Mouse (Mus musculus) MN1 (cell line): ENCODE measurements around the gene Rnf13.
"Not testable (repeated sequence)": the region's sequence is repeated elsewhere in the genome, so short reads cannot be mapped to it uniquely, and the experiment has no call there.

Experiments
- DNase-seq: peaks from one replicate; pipeline ENCODE4 v3.0.0-alpha.2; 2016; ENCODE audit warnings: low spot score

The Rnf13 gene

GRCm38 (mm10) chr3:57735511-57736370 lies at the start of gene Rnf13:
TSS of gene Rnf13 (plus strand) at chr3:57736062.
- peak; percentile 97 for DNase-seq

DNA sequence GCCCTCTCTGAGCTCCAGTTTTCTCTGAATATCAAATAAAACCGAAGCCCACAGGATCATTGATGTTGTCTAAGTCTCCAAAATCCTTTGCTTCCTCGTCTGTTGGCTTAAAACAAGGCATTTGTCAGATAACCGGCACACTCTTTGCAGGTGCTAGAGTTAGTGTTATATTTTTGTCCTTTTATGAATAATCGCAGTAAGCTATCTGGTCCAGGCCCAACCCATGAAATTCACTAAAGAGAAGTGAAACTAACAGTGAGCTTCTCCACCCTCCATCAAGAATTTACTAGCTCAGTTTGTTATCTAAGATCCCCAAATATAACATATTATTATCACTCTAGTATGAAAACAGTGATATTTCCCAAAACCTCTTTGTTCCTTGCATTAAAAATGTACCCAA lies 44.1 kb upstream of the Rnf13 start:
- DNase-seq: no peak

DNA sequence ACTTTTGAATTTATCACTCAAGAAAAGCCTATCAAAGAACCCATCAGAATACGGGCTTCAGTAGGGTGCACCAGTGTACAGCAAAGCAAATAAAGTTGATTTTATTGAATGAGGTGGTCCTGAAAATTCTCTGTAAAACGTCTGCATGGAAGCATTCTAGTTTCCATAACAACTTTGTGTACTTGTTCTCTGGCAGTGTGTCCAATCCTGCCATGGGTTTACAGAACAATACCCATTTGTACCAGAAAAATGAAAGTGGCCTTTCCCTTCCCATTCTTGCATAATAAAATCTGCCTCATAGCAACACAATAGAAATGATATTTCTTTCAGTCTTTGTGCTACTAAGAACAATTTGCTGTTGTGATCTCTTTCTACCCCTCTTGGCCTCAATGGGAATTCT lies 43.1 kb upstream of the Rnf13 start, which contains the start of gene Ankub1:
Gene Ankub1, minus strand, starts transcription at position 81 of the 400 bp plus-strand sequence.
- no peak for DNase-seq

DNA sequence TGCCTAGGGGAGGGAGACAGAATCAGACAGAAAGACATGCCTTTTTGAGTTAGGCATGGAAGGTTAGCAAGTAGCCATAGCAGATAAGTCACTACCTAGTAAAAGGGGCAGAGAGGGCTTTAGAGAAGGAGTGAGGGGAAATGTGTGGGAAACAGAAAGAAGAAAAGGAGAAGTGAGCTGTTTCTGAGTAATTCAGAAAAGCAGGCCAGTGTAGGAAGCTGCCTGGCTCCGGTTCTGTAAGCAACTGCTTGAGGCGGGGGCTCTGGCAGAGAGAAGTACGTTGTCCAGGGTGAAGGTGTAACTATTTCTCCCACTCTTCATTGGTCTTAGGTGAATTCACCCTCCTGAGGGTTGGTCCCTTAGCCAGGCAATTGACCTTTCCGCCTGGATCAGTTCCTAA lies 39.6 kb upstream of the Rnf13 start:
- DNase-seq: no peak

- DNase-seq: no peak
These were observed 39.1 kb upstream of the Rnf13 start for GRCm38 (mm10) chr3:57696779-57697178.

GRCm38 (mm10) chr3:57714151-57714550 lies 21.7 kb upstream of the Rnf13 start:
- DNase-seq: no peak

GRCm38 (mm10) chr3:57732206-57732915 lies 3.5 kb upstream of the Rnf13 start:
- no peak for DNase-seq

GRCm38 (mm10) chr3:57736419-57737095 lies 695 bp downstream of the Rnf13 start:
- peak; percentile 19 for DNase-seq

- DNase-seq: no peak
These were observed 4.0 kb downstream of the Rnf13 start for GRCm38 (mm10) chr3:57739830-57740229.

DNA sequence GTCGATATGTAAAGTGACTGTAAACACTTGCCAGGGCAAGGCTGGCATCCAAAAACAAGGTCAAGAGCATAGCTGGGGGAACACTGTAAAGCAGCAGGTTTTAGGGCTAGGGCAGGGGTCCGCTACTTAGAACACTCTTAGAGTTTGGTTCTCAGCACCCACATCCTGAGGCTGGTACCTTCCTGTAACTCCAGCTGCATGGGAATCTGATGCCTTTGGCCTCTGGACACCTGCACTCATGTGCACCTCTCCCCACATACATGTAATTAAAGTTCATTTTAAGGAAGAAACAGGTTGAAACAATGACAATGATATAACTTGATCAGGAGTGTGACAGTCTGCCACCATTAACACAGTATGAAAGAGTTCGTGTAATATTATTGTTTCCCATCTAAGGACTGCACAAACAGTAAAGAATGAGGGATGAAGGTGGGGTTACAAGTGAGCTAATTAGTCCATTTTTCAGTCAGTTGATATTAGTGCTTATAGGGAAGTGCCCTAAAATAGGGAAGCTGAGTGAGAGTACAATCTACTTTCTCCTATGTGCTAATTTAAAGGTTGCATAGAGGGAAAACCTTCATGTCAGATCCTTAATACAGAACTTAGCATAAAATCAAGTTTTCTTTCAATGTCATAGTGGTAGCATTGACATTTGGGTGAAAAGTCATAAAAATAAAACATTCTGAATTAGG lies 12.9 kb downstream of the Rnf13 start:
- DNase-seq: no peak

- no peak for DNase-seq
These were observed 41.1 kb downstream of the Rnf13 start for GRCm38 (mm10) chr3:57776915-57777314.

- DNase-seq: no peak
These were observed 52.6 kb downstream of the Rnf13 start for GRCm38 (mm10) chr3:57788472-57788871.

- no peak for DNase-seq
These were observed 53.4 kb downstream of the Rnf13 start for GRCm38 (mm10) chr3:57789005-57789962.

GRCm38 (mm10) chr3:57791104-57791503 lies 55.2 kb downstream of the Rnf13 start:
- no peak for DNase-seq

- not testable (repeated sequence) for DNase-seq
These were observed 59.2 kb downstream of the Rnf13 start for GRCm38 (mm10) chr3:57795071-57795470.

- peak; percentile 43 for DNase-seq
These were observed 79.6 kb downstream of the Rnf13 start for GRCm38 (mm10) chr3:57815447-57815846.

GRCm38 (mm10) chr3:57825866-57826265 lies 90.0 kb downstream of the Rnf13 start:
- DNase-seq: no peak

GRCm38 (mm10) chr3:57833585-57833984 lies 97.7 kb downstream of the Rnf13 start:
- no peak for DNase-seq

DNA sequence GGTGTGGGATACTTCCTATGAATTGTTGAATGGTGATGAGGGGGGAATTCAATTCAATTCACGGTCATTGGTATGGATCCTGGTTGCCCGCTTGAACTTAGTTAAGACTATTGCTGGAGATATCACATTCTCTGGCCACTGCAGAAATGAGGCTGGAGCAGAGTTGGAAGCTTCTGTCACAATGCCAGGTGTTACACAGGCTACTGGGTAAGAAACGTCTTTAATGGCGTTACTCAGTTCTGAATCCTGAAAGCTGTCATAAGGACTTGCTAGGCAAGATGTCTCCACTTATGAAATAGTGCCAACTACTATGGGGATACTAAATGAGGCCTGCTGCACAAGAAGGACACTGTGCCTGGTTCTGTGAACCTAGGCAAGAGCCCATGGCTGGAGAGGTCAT lies 101.0 kb downstream of the Rnf13 start:
- no peak for DNase-seq

DNA sequence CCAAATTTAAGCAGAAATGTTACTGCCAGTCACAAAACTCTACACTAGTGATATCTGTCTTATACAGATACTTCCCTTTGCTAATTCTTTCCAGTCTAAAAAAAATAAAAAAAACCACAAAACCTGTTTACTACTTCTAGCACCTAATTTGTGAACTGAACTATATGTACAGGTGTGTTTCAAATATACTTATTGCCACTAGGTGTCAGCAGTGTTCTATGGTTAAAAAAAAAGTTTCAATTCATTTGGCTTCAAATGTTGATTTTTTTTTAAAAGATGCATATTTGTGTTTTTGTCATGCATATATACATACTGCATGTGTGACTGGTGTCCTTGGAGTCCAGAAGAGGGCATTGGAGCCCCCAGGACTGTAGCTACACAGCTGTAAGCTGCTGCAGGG lies 107.9 kb downstream of the Rnf13 start:
- peak; percentile 66 for DNase-seq
